Mouse (Mus musculus): ENCODE results near the gene Ccdc171.

DNA sequence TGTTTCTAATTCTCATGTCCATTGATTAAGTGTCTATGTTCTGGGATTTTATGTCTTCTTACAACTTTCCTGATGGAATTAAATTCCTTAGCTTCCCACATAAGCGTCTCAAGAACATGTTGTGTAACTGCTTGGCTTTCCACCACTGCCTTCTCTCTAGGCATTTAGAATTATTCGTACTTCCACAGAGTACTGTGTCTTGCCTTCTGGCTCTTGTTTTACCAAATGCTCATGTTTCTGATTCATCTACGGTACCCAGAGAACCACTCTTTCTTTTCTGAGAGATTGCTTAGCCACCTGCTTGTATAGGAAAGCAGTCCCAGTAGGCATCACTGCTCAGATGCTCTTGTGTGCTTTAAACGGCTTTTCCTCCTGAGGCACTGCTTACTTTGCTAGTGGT, 151.1 kb downstream of the Ccdc171 start:
- TF ChIP-seq POLR2A (IDR thresholded peaks at IDR 0.05; ENCODE audit: borderline replicate concordance, insufficient read depth, low read length) (no peak), CTCF (IDR thresholded peaks at IDR 0.05; ENCODE audit: borderline replicate concordance, insufficient read depth, low read depth, low read length) (no peak)
